Mouse (Mus musculus) liver, embryonic 14.5 days (tissue): ENCODE data around the gene Adssl1.

Experiments used
- CTCF ChIP-seq: IDR thresholded peaks from 2 replicates; pipeline ENCODE4 v1.5.1; 2016; ENCODE audit warnings: antibody characterized with exemption, low read depth, control low read depth
- EP300 ChIP-seq: IDR thresholded peaks from 2 replicates; pipeline ENCODE4 v1.6.1; 2016; ENCODE audit warnings: antibody characterized with exemption, low read depth

- TF ChIP-seq CTCF (no peak), EP300 (no peak)
Measured at GRCm38 (mm10) chr12:112626455-112626854, 6.6 kb downstream of the Adssl1 start.
